Mouse (Mus musculus) ovary, postnatal 36 days (tissue): Measurements from ENCODE around the gene Hcfc2.

Experiments used
- DNase-seq: peaks from one replicate; pipeline ENCODE4 v3.0.0; 2022; ENCODE audit warnings: low spot score, mixed read lengths

The Hcfc2 gene

DNA sequence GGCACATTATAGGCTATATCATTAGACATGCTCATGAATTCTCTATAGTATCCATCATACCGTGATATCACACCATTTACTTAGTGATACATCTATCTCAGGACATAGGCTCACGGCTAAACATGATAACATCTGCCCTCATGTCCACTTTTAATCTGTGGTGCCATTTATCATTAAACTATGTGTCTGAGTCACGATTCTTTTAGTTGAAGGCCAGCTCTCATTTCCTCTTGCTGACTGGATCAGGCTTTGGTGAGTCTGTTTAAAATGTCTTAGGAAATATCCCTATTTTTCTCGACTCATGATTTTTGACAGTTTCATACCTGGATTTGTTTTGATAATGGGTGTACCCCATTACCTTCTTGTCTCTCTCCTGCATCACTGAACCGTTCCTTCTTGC is at the start of gene Hcfc2:
TSS of gene Hcfc2 (plus strand) at position 205 of the 400 bp plus-strand sequence.
- DNase-seq: no peak

DNA sequence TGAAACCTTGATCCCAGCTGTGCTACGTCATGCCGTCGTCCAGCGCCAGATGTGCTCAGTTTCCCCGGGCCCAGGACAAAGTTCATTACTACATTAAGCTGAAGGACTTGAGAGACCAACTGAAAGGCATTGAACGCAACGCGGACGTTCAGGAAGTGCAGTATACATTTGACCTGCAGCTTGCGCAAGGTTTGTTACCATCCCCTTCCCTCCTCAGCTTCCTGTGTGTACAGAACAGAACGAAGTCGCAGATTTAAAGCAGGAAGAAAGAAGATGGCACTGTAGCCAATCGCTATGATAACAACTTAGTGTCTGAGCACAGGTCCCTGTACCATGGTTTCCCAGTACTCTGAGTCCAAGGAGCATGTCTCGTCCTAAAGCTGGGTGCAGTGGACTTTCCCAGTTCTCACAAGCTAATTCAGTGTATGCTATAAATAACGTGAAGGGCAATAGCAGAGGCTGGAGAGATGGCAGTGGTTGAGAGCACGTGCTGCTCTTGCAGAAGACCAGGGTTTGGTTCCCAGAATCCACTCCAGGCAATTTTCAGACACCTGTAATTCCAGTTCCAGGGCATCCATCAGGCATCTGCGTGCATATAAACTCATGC is 48.7 kb upstream of the Hcfc2 start:
- no peak for DNase-seq

DNA sequence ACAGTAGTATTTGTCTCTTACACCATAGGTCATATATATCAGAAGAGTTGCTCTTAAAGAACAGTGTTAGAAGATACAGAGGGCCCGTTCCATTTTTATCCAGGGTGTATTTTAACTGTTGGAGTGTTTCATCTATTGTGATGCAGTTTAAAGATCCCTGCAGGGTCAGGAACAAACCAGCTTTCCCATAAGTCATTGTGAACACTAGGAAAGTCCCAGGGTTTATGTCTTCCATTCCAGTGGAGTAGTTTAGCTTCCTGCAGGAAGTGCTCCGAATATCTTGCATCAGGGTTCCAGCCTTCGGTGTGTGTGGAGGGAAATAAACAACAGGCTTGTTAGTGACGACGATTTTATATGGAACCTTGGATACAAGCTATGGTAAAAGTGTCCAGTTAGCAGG is 44.7 kb upstream of the Hcfc2 start:
- DNase-seq: no peak

- no peak for DNase-seq
These were observed 43.3 kb upstream of the Hcfc2 start for GRCm38 (mm10) chr10:82652625-82653024.

GRCm38 (mm10) chr10:82654581-82654980 is 41.4 kb upstream of the Hcfc2 start:
- no peak for DNase-seq

DNA sequence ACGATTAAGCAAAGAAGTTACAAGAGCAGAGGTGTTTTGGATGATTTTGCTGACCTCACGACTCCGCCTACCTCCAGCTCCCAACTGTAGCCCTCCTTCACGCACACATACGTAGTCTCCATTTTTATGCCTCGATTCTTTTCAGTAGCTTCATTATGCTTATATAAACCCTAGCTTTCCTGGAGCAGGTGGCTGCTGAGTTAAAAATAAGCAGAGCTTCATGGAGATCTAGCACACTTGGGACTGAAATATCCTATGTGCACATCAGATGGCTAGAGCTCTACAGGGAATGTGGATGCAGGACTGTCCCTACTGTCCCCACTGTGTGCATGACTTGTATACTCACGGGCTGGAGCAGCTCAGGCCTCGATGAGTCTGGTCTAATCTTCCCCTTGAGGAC is 34.1 kb upstream of the Hcfc2 start:
- DNase-seq: no peak

DNA sequence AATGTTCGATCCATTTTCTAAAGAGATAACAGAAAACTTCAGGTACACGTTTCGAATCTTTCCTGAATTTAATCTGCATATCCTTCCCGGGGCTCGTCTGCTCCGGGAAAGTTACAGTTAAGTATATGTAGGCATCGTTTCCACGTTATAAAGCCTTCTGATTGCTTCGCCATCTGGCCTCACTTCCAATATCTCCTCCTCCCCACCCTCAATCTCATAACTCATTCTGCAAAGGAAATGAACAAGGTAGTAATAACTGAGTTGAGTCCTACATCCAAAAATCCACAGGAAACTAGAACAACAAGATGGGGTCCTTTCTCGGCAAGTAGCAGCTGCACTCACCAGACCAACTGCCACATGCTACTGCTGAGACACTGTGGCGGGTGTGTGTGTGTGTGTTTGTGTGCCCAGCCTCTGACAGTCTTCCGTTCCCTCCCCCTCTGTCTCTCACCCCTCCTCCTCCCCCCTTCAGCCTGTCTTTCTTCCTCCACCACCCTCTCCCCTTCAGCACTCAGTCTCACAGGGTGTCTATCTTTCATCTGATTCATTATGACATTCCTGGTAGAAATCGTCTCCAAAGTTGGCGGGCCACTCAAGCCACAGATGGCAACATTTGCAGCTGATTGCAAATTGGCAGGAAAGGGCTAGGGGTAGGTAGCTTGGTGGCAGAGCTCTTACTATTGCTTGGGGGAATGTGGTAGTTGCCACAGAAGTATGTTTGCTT is 33.5 kb upstream of the Hcfc2 start:
- no peak for DNase-seq

- DNase-seq: no peak
These were observed 32.7 kb upstream of the Hcfc2 start for GRCm38 (mm10) chr10:82663289-82663688.

- DNase-seq: no peak
These were observed 30.0 kb upstream of the Hcfc2 start for GRCm38 (mm10) chr10:82665951-82666350.

DNA sequence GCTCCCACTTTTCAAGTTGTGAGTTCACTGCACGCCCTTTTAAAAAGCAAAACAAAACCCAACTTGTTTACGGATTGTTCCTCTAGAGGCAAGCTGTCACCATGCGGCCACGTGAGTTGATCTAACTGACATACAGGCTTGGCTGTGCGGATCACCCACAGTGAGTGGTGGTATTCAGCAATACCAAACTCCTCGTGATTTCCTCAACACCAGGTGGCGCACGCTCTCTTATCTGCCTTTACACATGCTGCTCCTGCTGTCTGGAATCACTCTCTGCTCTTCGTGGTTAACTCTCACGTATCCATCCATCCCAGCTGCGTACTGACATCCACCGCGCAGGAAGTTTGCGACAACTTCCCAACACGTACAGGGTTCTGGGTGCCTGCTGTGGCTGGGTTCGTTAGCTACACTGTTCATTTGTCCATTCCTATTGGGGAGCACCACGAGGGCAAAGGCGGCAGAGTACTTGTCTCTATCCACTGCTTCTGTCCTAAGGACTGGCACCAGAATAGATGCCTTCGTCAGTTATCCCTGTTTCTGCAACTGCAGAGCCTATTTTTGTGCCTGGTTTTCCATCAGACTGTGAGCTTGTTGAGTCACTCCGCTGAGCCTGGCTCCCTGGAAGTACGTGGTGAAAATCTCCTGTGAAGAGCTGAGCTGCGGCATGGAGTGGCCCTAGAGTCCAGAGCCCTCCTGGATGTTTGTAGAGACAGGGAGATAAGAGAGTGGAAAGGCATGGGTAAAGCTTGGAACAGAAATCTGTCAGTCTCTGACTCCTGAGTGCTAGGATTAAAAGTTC is 29.3 kb upstream of the Hcfc2 start:
- DNase-seq: peak; percentile 78

- no peak for DNase-seq
These were observed 25.8 kb upstream of the Hcfc2 start for GRCm38 (mm10) chr10:82670205-82670604.

- no peak for DNase-seq
These were observed 19.0 kb upstream of the Hcfc2 start for GRCm38 (mm10) chr10:82676949-82677348.

DNA sequence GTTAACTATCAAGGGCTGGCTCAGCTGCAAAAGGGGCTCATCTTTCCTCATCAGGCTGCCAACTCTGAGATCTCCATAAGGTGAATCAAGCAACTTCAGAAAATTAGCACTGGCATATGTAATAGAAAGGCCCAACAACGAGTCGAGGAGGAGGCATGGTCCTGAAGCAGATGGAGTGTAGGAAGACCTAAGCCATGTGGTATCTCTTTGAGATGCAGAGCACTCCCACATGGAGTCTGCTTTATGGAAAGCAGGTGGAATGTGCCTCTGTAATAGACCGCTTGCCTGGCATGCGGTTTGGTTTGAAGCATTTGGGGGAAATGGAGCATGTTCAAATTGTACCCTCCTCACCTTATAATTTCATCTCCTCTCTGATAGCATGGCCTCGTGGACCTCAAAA is 15.2 kb upstream of the Hcfc2 start:
- DNase-seq: no peak

DNA sequence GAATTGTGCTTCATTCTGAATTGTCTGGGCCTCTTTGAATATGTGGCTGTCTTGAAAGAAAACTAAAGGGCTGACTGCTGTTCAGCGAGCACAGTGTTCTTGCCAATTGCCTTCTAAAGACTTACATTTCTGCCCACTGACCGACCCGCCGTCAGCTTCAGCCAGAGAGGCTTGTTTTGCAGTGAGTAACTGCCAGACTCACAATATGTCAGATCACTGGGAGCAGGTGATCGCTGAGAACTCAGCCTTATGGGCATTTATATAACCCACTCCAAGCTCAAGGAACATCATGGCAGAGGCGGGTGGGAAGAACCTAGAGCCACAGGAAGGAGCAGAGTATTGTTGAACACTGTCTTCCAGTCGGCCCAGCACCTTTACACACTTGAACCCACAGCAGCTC is 14.3 kb upstream of the Hcfc2 start:
- no peak for DNase-seq

- no peak for DNase-seq
These were observed 10.5 kb upstream of the Hcfc2 start for GRCm38 (mm10) chr10:82685440-82685839.

GRCm38 (mm10) chr10:82689681-82690211 is 6.2 kb upstream of the Hcfc2 start:
- DNase-seq: no peak

DNA sequence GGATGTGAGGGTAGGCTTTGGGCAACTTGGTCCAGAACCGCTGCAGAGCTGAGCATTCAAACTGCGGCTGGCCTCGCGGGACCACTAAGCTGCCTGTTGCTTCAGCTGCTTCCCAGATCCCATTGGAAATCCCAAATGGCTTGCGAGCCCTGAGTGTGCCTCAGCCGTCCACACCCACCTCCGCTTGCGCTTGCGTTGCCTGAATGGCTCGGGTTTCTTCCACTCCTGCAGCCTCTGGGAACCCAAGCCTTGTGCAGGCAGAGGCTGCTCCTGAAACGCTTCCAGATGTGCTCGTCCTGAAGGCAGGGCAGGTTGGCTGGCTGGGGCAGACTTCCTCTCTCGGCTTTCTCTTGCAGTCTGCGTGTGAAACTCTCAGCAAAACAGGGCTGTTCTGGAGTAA is 5.5 kb upstream of the Hcfc2 start, which contains the start of gene Glt8d2:
TSS of gene Glt8d2 (minus strand) at position 157 of the 400 bp plus-strand sequence.
- DNase-seq: peak; percentile 51

- peak; percentile 9 for DNase-seq
These were observed 606 bp downstream of the Hcfc2 start for GRCm38 (mm10) chr10:82696453-82697079.

DNA sequence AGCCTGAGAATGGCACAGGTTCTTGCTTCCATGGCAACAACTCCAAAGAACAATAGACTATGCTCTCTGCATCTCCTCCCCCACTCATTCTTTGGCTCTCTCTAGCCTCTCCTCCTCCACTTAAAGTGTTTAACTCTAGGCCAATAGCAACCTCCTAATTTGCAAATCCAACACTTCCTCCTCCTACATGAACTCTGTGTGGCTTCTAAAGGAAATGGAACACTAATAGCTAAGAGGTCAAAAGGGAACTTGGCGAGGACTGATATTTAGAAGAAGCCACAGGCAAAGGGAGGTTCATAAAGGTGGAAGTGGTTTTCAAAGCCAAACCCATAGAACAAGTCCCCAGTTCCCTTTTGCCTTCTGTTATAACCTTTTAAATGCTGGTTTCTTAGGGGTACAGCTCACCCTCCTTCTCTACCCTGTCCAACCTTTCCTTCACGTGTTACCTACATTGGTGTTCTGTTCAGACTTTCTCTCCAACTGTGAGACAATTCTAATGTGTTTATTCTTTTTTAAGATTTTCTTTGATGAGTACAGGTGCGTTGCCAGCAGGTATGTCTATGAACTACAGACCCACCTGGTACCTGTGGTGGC is 1.4 kb downstream of the Hcfc2 start:
- no peak for DNase-seq

GRCm38 (mm10) chr10:82698712-82699261 is 2.8 kb downstream of the Hcfc2 start:
- peak; percentile 89 for DNase-seq

DNA sequence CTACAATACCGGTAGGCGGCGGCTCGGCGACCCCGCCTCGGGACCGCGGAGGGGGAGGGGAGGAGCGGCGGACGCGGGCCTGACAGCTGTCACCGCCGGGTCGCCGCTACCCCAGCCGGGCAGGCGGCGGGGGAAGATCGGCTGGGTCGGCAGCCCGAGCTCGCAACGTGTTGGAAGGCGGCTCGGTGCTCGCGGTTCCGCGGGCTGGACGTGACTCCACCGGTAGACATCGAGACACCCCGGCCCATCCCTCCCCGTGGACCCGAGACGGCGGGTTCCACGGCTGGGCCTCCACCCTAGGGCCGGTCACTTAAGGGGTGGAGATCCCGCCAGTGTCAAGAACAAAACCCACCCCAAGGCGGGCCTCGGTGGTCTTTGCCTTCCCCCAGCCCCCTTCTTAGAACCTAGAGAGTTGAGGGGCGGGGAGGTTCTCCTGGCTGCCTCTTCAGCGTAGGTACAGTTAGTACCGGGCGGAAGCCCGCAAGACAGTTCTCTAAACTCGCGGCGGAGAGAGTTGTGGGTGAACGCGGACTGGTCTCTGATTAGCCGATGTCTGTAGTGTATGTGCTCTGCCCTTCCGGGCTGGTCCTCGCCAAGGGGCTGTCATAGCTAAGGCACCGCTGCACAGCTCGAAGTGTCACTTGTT is 3.5 kb downstream of the Hcfc2 start:
- DNase-seq: no peak
